Mouse (Mus musculus): ENCODE results near the gene Ivns1abp.

- no peak for TF ChIP-seq CTCF (IDR thresholded peaks at IDR 0.05; ENCODE audit: low read depth, low read length)
- TF ChIP-seq POLR2A (IDR thresholded peaks at IDR 0.05; ENCODE audit: borderline replicate concordance, low read depth, low read length), result no peak
Measured at GRCm38 (mm10) chr1:151301456-151301855, 42.8 kb upstream of the Ivns1abp start.
